Mouse (Mus musculus): ENCODE data around the gene Atp5l. TPM values are rescaled to one million over a fixed set of nuclear protein-coding genes. Genes with fewer than 3 reads are reported as not detected.

The Atp5l gene
- polyA plus RNA-seq, 1 experiment from 2014 or later: 980 TPM

DNA sequence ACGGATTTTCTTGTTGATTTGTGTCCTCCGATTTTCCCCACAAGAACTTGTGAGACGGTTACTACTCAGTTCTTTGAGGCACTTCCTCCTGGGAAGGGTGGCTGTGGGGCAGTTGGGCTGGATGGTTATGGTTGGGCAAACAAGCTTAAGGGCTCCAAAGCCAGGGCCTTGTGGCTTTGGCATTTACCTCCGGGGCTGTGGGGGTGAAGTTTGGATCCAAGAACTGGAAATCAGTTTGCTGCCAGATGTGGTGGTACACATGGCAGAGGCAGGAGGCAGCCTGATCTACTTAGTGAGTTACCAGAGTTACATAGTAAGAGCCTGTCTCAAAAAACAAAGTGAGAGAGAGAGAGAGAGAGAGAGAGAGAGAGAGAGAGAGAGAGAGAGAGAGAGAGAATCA lies 16.7 kb downstream of the Atp5l start:
- Histone ChIP-seq H3K27me3 (ENCODE audit: control insufficient read depth, insufficient read depth, low read length) (no peaks in the 10 kb centered on the region), H3K9me3 (ENCODE audit: control insufficient read depth, low read length) (no peaks in the 10 kb centered on the region), H3K9ac (no peak overlapping the region), H3K27ac (no peak overlapping the region), H3K36me3 (replicated peaks; ENCODE audit: control insufficient read depth, insufficient read depth) (no peaks in the 10 kb centered on the region), H3K4me2 (replicated peaks) (no peak overlapping the region), H3K4me1 (replicated peaks; ENCODE audit: control insufficient read depth, insufficient read depth, low read length) (no peaks in the 10 kb centered on the region), H3K4me3 (replicated peaks; ENCODE audit: low read length) (no peak overlapping the region)
- 91% methylated on average over 4 of the region's 4 CpGs for whole genome bisulfite sequencing
- ATAC-seq (ENCODE audit: low FRiP score) (no peak), DNase-seq (ENCODE audit: low spot score) (no peak)

DNA sequence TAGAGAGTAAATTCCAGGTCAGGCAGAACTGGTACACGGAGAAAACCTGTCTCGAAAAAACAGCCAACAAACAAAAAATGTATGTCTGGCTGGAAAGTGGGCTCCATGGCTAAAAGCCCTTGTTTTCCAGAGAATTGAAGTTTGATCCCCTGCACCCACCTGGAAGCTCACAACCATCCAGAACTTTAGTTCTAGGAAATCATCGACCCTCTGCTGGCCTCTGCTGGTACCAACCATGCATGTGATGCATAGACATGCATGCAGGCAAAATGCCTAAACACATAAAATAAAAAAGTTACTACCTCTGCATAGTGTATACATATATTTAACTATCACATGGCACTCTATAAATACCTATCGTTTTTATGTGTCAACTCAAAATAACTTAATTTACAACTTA lies 20.1 kb downstream of the Atp5l start:
- H3K9ac ChIP-seq: no peak overlapping the region
- ATAC-seq (ENCODE audit: low FRiP score) (no peak), DNase-seq (ENCODE audit: low spot score) (no peak)
- no peaks in the 10 kb centered on the region for H3K4me1 ChIP-seq (replicated peaks; ENCODE audit: control insufficient read depth, insufficient read depth, low read length)
- H3K9me3 ChIP-seq (ENCODE audit: control insufficient read depth, low read length): no peaks in the 10 kb centered on the region
- H3K27ac ChIP-seq: no peak overlapping the region
- no peak overlapping the region for H3K4me2 ChIP-seq (replicated peaks)
- no peak overlapping the region for H3K4me3 ChIP-seq (replicated peaks; ENCODE audit: low read length)
- no peaks in the 10 kb centered on the region for H3K27me3 ChIP-seq (ENCODE audit: control insufficient read depth, insufficient read depth, low read length)
- H3K36me3 ChIP-seq (replicated peaks; ENCODE audit: control insufficient read depth, insufficient read depth): no peaks in the 10 kb centered on the region
- 63% methylated on average over 4 of the region's 4 CpGs for WGBS

DNA sequence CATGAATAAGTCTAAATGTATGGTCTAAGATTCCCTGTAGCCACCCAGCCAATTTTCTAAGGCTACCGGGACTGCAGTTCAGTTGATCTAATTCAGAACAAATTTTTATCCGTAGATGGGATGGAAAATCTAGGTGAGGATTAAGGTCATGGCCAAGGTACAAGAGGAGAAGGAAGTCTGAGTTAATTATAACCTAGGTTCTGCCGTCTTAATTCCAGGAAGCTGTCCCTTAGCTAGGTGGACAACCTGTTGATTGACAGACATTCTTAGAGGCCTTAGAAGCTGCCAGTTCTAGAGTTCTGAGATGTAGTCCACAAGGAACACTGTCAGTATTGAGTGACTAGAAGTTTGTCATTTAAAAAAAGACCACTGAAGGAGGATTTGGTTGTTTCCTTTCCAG lies 20.8 kb downstream of the Atp5l start:
- no peaks in the 10 kb centered on the region for H3K4me1 ChIP-seq (replicated peaks; ENCODE audit: control insufficient read depth, insufficient read depth, low read length)
- H3K4me2 ChIP-seq (replicated peaks): no peak overlapping the region
- no peak for DNase-seq (ENCODE audit: low spot score)
- H3K27ac ChIP-seq: no peak overlapping the region
- H3K4me3 ChIP-seq (replicated peaks; ENCODE audit: low read length): no peak overlapping the region
- ATAC-seq (ENCODE audit: low FRiP score): no peak
- no peaks in the 10 kb centered on the region for H3K27me3 ChIP-seq (ENCODE audit: control insufficient read depth, insufficient read depth, low read length)
- 86% methylated on average over 3 of the region's 3 CpGs for WGBS
- no peaks in the 10 kb centered on the region for H3K36me3 ChIP-seq (replicated peaks; ENCODE audit: control insufficient read depth, insufficient read depth)
- no peak overlapping the region for H3K9ac ChIP-seq
- H3K9me3 ChIP-seq (ENCODE audit: control insufficient read depth, low read length): no peaks in the 10 kb centered on the region

DNA sequence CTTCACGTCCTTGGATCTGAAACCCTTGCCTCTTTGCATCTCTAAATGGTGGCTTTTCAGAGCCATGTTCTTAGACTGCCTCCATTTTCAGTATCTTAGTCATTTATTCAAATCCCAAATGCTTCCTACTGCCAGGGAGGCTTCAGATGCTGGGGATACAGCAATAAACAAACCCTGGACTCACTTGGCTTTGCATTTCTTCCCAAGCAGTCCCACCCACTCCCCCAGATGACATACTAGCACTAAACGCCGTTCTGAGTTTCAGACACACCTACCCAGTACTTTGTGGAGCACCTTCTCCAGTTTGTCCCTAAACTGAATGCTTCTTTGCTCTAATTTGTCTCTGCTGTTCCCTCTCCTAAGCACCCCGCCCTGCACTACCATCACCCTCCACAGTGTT lies 23.5 kb downstream of the Atp5l start:
- Histone ChIP-seq H3K27me3 (ENCODE audit: control insufficient read depth, insufficient read depth, low read length) (no peaks in the 10 kb centered on the region), H3K27ac (no peak overlapping the region), H3K4me1 (replicated peaks; ENCODE audit: control insufficient read depth, insufficient read depth, low read length) (no peaks in the 10 kb centered on the region), H3K9me3 (ENCODE audit: control insufficient read depth, low read length) (no peaks in the 10 kb centered on the region), H3K4me2 (replicated peaks) (no peak overlapping the region), H3K36me3 (replicated peaks; ENCODE audit: control insufficient read depth, insufficient read depth) (no peaks in the 10 kb centered on the region), H3K4me3 (replicated peaks; ENCODE audit: low read length) (no peak overlapping the region), H3K9ac (no peak overlapping the region)
- WGBS: 65% methylated on average over 4 of the region's 4 CpGs
- DNase-seq (ENCODE audit: low spot score): no peak
- ATAC-seq (ENCODE audit: low FRiP score): no peak

DNA sequence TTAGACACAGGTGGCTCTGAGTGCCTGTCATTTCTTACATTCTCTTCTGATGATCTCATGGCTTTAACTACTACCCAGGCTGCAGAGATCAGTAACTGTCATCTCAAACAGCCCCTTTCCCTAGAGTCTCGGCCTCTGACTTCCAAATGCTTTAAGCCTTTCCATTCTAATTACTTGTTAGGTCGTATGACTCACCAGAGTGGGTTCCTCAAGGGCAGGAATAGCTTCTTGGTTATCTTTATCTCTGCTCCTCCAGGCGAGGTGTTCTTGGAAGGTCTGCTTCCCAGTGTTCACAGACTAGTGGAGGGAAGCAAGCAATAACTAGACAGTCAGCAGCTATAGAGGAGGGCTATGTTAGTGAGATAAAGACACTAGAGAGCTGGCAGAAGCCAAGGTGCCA lies 27.9 kb downstream of the Atp5l start:
- Histone ChIP-seq H3K4me2 (replicated peaks) (no peak overlapping the region), H3K27ac (no peak overlapping the region), H3K4me3 (replicated peaks; ENCODE audit: low read length) (no peak overlapping the region), H3K9me3 (ENCODE audit: control insufficient read depth, low read length) (no peaks in the 10 kb centered on the region), H3K4me1 (replicated peaks; ENCODE audit: control insufficient read depth, insufficient read depth, low read length) (no peaks in the 10 kb centered on the region), H3K36me3 (replicated peaks; ENCODE audit: control insufficient read depth, insufficient read depth) (no peaks in the 10 kb centered on the region), H3K27me3 (ENCODE audit: control insufficient read depth, insufficient read depth, low read length) (no peaks in the 10 kb centered on the region), H3K9ac (no peak overlapping the region)
- DNase-seq (ENCODE audit: low spot score) (no peak), ATAC-seq (ENCODE audit: low FRiP score) (no peak)
- 78% methylated on average over 3 of the region's 3 CpGs for WGBS

DNA sequence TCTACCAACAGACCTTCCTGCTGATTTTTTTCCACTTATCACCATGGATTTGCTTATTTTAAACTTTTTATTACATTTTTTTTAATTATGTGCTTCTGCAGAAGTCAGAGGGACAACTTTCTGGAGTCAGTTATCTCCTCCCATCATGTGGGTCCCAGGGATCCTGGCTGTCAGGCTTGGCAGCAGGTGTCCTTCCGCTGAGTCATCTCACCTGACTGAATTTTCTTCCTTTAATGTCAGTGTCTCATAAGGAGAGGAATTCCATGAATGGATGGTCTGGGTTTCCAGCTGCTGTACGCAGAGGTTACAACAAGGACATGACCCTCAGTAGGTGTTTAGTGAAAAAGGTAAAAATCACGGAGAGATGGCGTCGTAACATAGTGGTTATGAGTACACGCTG lies 29.3 kb downstream of the Atp5l start:
- H3K36me3 ChIP-seq (replicated peaks; ENCODE audit: control insufficient read depth, insufficient read depth): no peaks in the 10 kb centered on the region
- H3K4me3 ChIP-seq (replicated peaks; ENCODE audit: low read length): no peak overlapping the region
- H3K9me3 ChIP-seq (ENCODE audit: control insufficient read depth, low read length): no peaks in the 10 kb centered on the region
- no peak for DNase-seq (ENCODE audit: low spot score)
- no peak for ATAC-seq (ENCODE audit: low FRiP score)
- 85% methylated on average over 6 of the region's 6 CpGs for WGBS
- no peaks in the 10 kb centered on the region for H3K27me3 ChIP-seq (ENCODE audit: control insufficient read depth, insufficient read depth, low read length)
- H3K9ac ChIP-seq: no peak overlapping the region
- H3K4me2 ChIP-seq (replicated peaks): no peak overlapping the region
- H3K27ac ChIP-seq: no peak overlapping the region
- no peaks in the 10 kb centered on the region for H3K4me1 ChIP-seq (replicated peaks; ENCODE audit: control insufficient read depth, insufficient read depth, low read length)

DNA sequence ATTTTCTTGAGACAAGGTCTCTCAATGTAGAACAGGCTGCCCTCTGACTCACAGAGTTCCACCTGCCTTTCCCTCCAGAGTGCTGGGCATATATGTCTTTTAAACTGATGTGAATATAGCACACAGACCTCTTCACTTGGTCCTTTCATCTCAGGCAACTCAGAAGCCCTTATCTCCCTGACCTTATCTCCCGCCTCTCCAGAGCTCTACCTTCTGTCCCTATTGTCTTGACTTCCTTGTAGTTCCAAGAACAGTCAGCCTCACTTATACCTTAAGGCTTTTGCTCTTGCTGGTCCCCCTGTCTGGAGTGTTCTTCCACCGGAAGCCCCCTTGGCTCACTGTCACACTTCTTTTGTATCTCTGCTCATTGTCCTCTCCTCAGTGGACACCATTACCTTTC lies 30.4 kb downstream of the Atp5l start:
- 65% methylated on average over 2 of the region's 2 CpGs for WGBS
- Histone ChIP-seq H3K27me3 (ENCODE audit: control insufficient read depth, insufficient read depth, low read length) (no peaks in the 10 kb centered on the region), H3K4me2 (replicated peaks) (no peak overlapping the region), H3K36me3 (replicated peaks; ENCODE audit: control insufficient read depth, insufficient read depth) (no peaks in the 10 kb centered on the region), H3K4me3 (replicated peaks; ENCODE audit: low read length) (no peak overlapping the region), H3K4me1 (replicated peaks; ENCODE audit: control insufficient read depth, insufficient read depth, low read length) (no peaks in the 10 kb centered on the region), H3K27ac (no peak overlapping the region), H3K9ac (no peak overlapping the region), H3K9me3 (ENCODE audit: control insufficient read depth, low read length) (no peaks in the 10 kb centered on the region)
- ATAC-seq (ENCODE audit: low FRiP score) (no peak), DNase-seq (ENCODE audit: low spot score) (no peak)

GRCm38 (mm10) chr9:44888114-44888624 lies 32.4 kb downstream of the Atp5l start:
- no peak for DNase-seq (ENCODE audit: low spot score)
- Histone ChIP-seq H3K4me1 (replicated peaks; ENCODE audit: control insufficient read depth, insufficient read depth, low read length) (0 out of 2 replicates have a peak, but pooled peaks cover 4% of the 10 kb centered on the region), H3K27me3 (ENCODE audit: control insufficient read depth, insufficient read depth, low read length) (no peaks in the 10 kb centered on the region), H3K27ac (no peak overlapping the region), H3K4me2 (replicated peaks) (no peak overlapping the region), H3K9me3 (ENCODE audit: control insufficient read depth, low read length) (no peaks in the 10 kb centered on the region), H3K36me3 (replicated peaks; ENCODE audit: control insufficient read depth, insufficient read depth) (no peaks in the 10 kb centered on the region), H3K4me3 (replicated peaks; ENCODE audit: low read length) (no peak overlapping the region), H3K9ac (no peak overlapping the region)
- no peak for ATAC-seq (ENCODE audit: low FRiP score)
- WGBS: 87% methylated on average over 7 of the region's 7 CpGs

DNA sequence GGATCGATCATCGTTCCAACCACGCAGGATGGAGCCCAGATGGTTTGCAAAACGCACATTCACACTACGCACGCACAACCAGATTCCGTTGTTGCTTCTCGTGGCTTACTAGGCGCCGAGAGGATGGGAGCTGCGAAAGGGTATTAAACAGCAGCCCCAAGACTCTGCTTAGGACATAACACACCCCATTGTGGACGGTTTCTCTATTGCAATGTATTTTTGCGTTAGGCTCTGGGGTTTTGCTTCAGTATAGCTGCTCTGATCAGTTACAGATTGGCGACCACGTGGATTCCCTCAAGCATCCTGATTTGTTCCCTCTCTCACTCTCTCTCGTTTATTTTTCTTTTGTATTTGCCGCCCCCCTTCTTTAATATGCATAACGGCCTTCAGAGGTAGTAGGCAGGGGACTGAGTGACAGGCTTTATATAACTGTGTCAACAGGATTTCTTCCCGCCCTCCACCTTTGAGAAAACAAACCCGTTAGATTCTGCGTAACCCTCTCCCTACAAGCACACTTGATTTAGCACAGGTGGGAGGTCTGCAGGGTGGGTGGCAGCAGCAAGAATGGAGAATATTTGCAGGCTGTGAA lies 37.5 kb downstream of the Atp5l start:
- H3K9ac ChIP-seq: peak overlapping the region; percentile 96
- peak overlapping the region; percentile 88 for H3K4me3 ChIP-seq (replicated peaks; ENCODE audit: low read length)
- peak overlapping the region; percentile 99 for H3K27ac ChIP-seq
- peaks cover 22% of the 10 kb centered on the region for H3K4me1 ChIP-seq (replicated peaks; ENCODE audit: control insufficient read depth, insufficient read depth, low read length)
- ATAC-seq (ENCODE audit: low FRiP score) (peak; percentile 25), DNase-seq (ENCODE audit: low spot score) (peak; percentile 73)
- H3K4me2 ChIP-seq (replicated peaks): peak overlapping the region; percentile 99
- H3K27me3 ChIP-seq (ENCODE audit: control insufficient read depth, insufficient read depth, low read length): no peaks in the 10 kb centered on the region
- WGBS: under 1% methylated on average over 21 of the region's 21 CpGs
- H3K9me3 ChIP-seq (ENCODE audit: control insufficient read depth, low read length): no peaks in the 10 kb centered on the region
- 0 out of 2 replicates have a peak, but pooled peaks cover 2% of the 10 kb centered on the region for H3K36me3 ChIP-seq (replicated peaks; ENCODE audit: control insufficient read depth, insufficient read depth)

Data from hindbrain, embryonic 14.5 days (tissue).